Mouse (Mus musculus): Measurements from ENCODE around the gene Pm20d2. TPM values are rescaled to one million over a fixed set of nuclear protein-coding genes. Genes with fewer than 3 reads are reported as not detected.

Pm20d2 gene
- 0.39 TPM in 1 of 2 replicates, not detected in the other for polyA plus RNA-seq (2012; ENCODE audit: low replicate concordance)

GRCm38 (mm10) chr4:33189735-33190036 lies at the start of gene Pm20d2:
Gene Pm20d2, minus strand, starts transcription at chr4:33189737.

GRCm38 (mm10) chr4:33208881-33209841 lies 19.6 kb upstream of the Pm20d2 start, which contains the start of gene Srsf12:
Gene Srsf12, plus strand, starts transcription at chr4:33208991.

GRCm38 (mm10) chr4:33132221-33132620 lies 57.3 kb downstream of the Pm20d2 start, which contains the start of gene Gabrr1:
Gene Gabrr1, plus strand, starts transcription at chr4:33132521.

Other genes starting within 250 kb of the Pm20d2 start
- gene Ankrd6, start 238.9 kb downstream of the Pm20d2 start, polyA plus RNA-seq (2012; ENCODE audit: low replicate concordance), result 0.30 and 0.42 TPM in 2 replicates
- gene Rragd, start 206.7 kb downstream of the Pm20d2 start, polyA plus RNA-seq (2012; ENCODE audit: low replicate concordance), result 0.58 TPM in 2 replicates
- gene Ube2j1, start 158.3 kb downstream of the Pm20d2 start, polyA plus RNA-seq (2012; ENCODE audit: low replicate concordance), result 28.2 and 44.4 TPM in 2 replicates
- 0.20 and 1.8 TPM in 2 replicates for gene Gabrr2, start 126.7 kb downstream of the Pm20d2 start, polyA plus RNA-seq (2012; ENCODE audit: low replicate concordance)
- gene Gabrr1, start 57.2 kb downstream of the Pm20d2 start, polyA plus RNA-seq (2012; ENCODE audit: low replicate concordance), result 0.04 TPM in 1 of 2 replicates, not detected in the other
- gene Srsf12, start 19.3 kb upstream of the Pm20d2 start, polyA plus RNA-seq (2012; ENCODE audit: low replicate concordance), result 0.22 and 0.63 TPM in 2 replicates
- 260 and 630 TPM in 2 replicates for gene Pnrc1, start 100.4 kb upstream of the Pm20d2 start, polyA plus RNA-seq (2012; ENCODE audit: low replicate concordance)
- gene Rngtt, start 120.6 kb upstream of the Pm20d2 start, polyA plus RNA-seq (2012; ENCODE audit: low replicate concordance), result 3.2 and 7.4 TPM in 2 replicates

All from hematopoietic multipotent progenitor cell, adult 10-12 weeks (in vitro differentiated cells).